Mouse (Mus musculus) kidney, embryonic 14.5 days (tissue): ENCODE results near the gene Top1. TPM values are rescaled to one million over a fixed set of nuclear protein-coding genes. Genes with fewer than 3 reads are reported as not detected.
"Not testable (repeated sequence)": the region's sequence is repeated elsewhere in the genome, so short reads cannot be mapped to it uniquely, and the experiment has no call there.

Source experiments
- ATAC-seq: fragments of 200-750 bp; cut with Nextera tagmentation; 2 replicates; pipeline ENCODE4 v1.8.0; 2017; ENCODE audit warnings: moderate number of reproducible peaks, mild to moderate bottlenecking, moderate TSS enrichment, moderate library complexity; ENCODE audit not compliant: low FRiP score, low TSS enrichment
- H3K27ac ChIP-seq: fragments of 300-500 bp; sonication (generic); 2 replicates; pipeline ENCODE4 v1.5.1; 2014; ENCODE audit warnings: low read depth, mild to moderate bottlenecking, low read length, moderate library complexity, mixed read lengths
- H3K27me3 ChIP-seq: fragments of 300-500 bp; sonication (generic); 2 replicates; pipeline ENCODE4 v1.6.1; 2014; ENCODE audit warnings: mild to moderate bottlenecking, low read length; ENCODE audit not compliant: control insufficient read depth, insufficient read depth
- H3K36me3 ChIP-seq: fragments of 300-500 bp; sonication (generic); 2 replicates; pipeline ENCODE4 v1.6.1; 2014; ENCODE audit warnings: low read length, mixed read lengths; ENCODE audit not compliant: control insufficient read depth, insufficient read depth
- H3K4me1 ChIP-seq: fragments of 300-500 bp; sonication (generic); 2 replicates; pipeline ENCODE4 v1.6.1; 2014; ENCODE audit warnings: low read length, mixed read lengths; ENCODE audit not compliant: control insufficient read depth, insufficient read depth
- H3K4me2 ChIP-seq: fragments of 300-500 bp; sonication (generic); replicated peaks from 2 replicates; pipeline ENCODE4 v1.6.1; 2014; ENCODE audit warnings: low read depth, mild to moderate bottlenecking, low read length
- H3K4me3 ChIP-seq: fragments of 300-500 bp; sonication (generic); 2 replicates; pipeline ENCODE4 v1.5.1; 2014; ENCODE audit warnings: mild to moderate bottlenecking, low read length
- H3K9ac ChIP-seq: fragments of 300-500 bp; sonication (generic); 2 replicates; pipeline ENCODE4 v1.6.1; 2014; ENCODE audit warnings: low read depth, mild to moderate bottlenecking, low read length, moderate library complexity
- H3K9me3 ChIP-seq: fragments of 300-500 bp; sonication (generic); 2 replicates; pipeline ENCODE4 v1.6.1; 2016; ENCODE audit warnings: low read length; ENCODE audit not compliant: control insufficient read depth
- WGBS: fragments of 180-500 bp; shearing (Covaris S2); extraction: QIAGEN DNeasy Blood & Tissue Kit; methylation state at CpG from one replicate; pipeline ENCODE4 v1.1.7; 2014; 5-methylcytosine and 5-hydroxymethylcytosine counted together
- polyA plus RNA-seq: library from polyadenylated mRNA; unstranded; fragments of >200 nt; fragmentation: Nextera tagmentation; extraction: Ambion mirVana; gene quantifications from 2 replicates; pipeline ENCODE4 v1.2.1, GENCODE M21; 2014

The Top1 gene
- polyA plus RNA-seq, 1 experiment from 2014 or later, result 108 TPM

DNA sequence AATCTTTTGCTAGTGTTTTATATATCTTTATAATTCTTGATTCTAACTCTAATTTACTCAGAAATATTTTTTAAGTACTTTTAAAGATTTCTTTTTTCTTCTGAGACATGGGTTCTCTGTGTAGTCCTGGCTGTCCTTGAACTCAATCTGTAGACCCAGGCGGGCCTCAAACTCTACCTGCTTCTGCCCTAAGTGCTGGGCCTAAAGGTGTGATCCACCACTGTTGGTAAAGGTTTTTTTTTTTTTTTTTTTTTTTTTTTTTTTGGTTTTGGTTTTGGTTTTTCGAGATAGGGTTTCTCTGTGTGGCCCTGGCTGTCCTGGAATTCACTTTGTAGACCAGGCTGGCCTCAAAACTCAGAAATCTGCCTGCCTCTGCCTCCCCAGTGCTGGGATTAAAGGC lies 19.3 kb downstream of the Top1 start:
- 95% methylated on average over 2 of the region's 2 CpGs for WGBS
- not testable (repeated sequence) for H3K9ac ChIP-seq, H3K27ac ChIP-seq, H3K4me1 ChIP-seq, H3K9me3 ChIP-seq, H3K4me2 ChIP-seq, H3K27me3 ChIP-seq, ATAC-seq, H3K4me3 ChIP-seq, H3K36me3 ChIP-seq

- peaks cover 20% of the 10 kb centered on the region for H3K36me3 ChIP-seq
- 78% methylated on average over 4 of the region's 4 CpGs for WGBS
These were observed 21.6 kb downstream of the Top1 start for GRCm38 (mm10) chr2:160667259-160667658.

GRCm38 (mm10) chr2:160700271-160700670 lies 54.6 kb downstream of the Top1 start:
- Histone ChIP-seq H3K4me3 (no peak overlapping the region), H3K9me3 (no peaks in the 10 kb centered on the region), H3K27me3 (no peaks in the 10 kb centered on the region), H3K4me2 (no peak overlapping the region), H3K36me3 (peaks cover 74% of the 10 kb centered on the region), H3K27ac (no peak overlapping the region), H3K4me1 (no peaks in the 10 kb centered on the region), H3K9ac (no peak overlapping the region)
- WGBS, result 83% methylated on average over 5 of the region's 5 CpGs
- ATAC-seq, result no peak

More at GRCm38 (mm10) chr2:160667259-160667658, 21.6 kb downstream of the Top1 start:
- H3K4me3 ChIP-seq, result no peak overlapping the region
- no peak overlapping the region for H3K4me2 ChIP-seq
- no peak overlapping the region for H3K27ac ChIP-seq
- H3K4me1 ChIP-seq, result no peaks in the 10 kb centered on the region
- no peaks in the 10 kb centered on the region for H3K27me3 ChIP-seq
- H3K9me3 ChIP-seq, result no peaks in the 10 kb centered on the region
- no peak for ATAC-seq
- no peak overlapping the region for H3K9ac ChIP-seq

DNA sequence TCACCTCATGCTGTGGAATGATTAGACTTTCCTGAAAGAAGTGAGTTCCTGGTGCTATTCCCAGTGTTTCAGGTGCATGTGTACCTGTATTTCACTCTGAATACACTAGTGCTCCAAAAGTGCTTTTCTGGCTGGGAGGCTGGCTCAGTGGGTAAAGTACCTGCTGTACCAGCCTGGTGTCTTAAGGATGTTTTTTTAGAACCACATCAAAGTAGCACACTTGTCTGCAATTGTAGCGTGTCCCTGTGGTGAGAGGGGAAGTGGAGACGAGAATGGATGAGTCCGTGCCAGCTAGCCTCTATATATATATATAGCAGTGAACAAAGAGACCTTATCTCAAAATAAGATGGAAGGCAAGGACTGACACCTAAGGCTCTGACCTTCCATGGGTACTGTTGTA lies 55.9 kb downstream of the Top1 start:
- no peaks in the 10 kb centered on the region for H3K27me3 ChIP-seq
- 85% methylated on average over 3 of the region's 3 CpGs for WGBS
- no peak overlapping the region for H3K27ac ChIP-seq
- no peak for ATAC-seq
- H3K4me3 ChIP-seq, result no peak overlapping the region
- no peak overlapping the region for H3K4me2 ChIP-seq
- no peaks in the 10 kb centered on the region for H3K9me3 ChIP-seq
- H3K36me3 ChIP-seq, result peaks cover 80% of the 10 kb centered on the region
- H3K4me1 ChIP-seq, result no peaks in the 10 kb centered on the region
- no peak overlapping the region for H3K9ac ChIP-seq

DNA sequence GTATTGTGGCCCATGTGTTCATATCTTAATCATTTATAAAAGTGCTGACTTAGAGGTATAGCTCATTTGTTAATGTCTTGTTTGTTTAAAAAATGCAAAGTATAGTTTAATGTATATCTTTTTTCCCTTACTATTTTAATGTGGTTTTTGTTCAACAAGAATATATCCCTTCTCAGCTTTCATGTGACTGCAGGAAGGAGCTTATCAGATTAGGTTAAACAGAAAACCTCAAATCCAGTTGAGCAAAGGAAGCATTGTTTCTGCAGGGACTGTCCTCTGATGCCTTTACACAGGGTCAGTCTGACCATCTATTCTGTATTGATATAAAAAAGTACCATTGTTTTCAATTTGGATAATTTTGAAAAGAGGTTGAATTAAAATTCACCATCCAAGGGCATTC lies 57.1 kb downstream of the Top1 start:
- Histone ChIP-seq H3K36me3 (peaks cover 85% of the 10 kb centered on the region), H3K4me1 (no peaks in the 10 kb centered on the region), H3K9me3 (no peaks in the 10 kb centered on the region), H3K9ac (no peak overlapping the region), H3K27me3 (no peaks in the 10 kb centered on the region), H3K4me2 (no peak overlapping the region), H3K27ac (no peak overlapping the region), H3K4me3 (no peak overlapping the region)
- no peak for ATAC-seq

DNA sequence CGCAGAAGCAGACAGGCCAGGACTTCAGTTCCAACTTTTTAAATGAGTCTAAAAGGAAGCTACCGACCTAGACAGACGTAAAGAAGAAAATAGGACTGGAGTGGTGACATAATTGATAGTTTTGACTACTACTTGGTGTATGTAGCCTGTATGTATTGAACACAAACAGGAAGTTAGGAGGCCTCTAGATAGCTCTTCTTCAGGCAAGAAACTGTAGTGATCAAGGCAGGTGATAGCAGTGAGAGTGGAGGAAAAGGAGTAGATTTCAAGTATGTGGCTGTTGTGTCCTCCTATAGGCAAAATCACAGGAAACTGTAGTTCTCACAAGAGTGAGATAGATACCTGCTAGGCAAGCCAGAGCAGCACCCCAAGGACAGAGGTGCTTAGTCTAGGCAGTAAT lies 62.0 kb downstream of the Top1 start:
- H3K4me1 ChIP-seq, result no peaks in the 10 kb centered on the region
- H3K4me3 ChIP-seq, result no peak overlapping the region
- peaks cover 80% of the 10 kb centered on the region for H3K36me3 ChIP-seq
- no peaks in the 10 kb centered on the region for H3K27me3 ChIP-seq
- no peak overlapping the region for H3K27ac ChIP-seq
- no peaks in the 10 kb centered on the region for H3K9me3 ChIP-seq
- H3K9ac ChIP-seq, result no peak overlapping the region
- H3K4me2 ChIP-seq, result no peak overlapping the region
- WGBS, result 90% methylated on average over 3 of the region's 3 CpGs
- ATAC-seq, result no peak

GRCm38 (mm10) chr2:160715463-160716030 lies 69.9 kb downstream of the Top1 start:
- no peaks in the 10 kb centered on the region for H3K9me3 ChIP-seq
- WGBS, result 88% methylated on average over 4 of the region's 4 CpGs

DNA sequence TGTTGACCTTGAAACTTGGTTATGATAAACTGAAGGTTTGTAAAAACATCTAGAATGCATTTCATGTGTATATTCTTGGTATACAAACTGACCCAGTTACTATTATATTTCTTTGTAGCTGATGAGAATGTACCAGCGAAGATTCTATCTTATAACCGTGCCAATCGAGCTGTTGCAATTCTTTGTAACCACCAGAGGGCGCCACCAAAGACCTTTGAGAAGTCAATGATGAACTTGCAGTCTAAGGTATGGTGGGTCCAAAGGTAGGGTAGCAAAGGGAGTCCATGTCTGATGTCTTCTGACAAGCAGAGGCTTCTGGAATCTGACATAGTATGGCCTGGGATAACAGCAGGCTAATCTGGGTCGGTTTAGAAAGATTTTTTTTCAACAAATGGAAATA lies 71.6 kb downstream of the Top1 start:
- no peak overlapping the region for H3K4me3 ChIP-seq
- no peak for ATAC-seq
- H3K9ac ChIP-seq, result no peak overlapping the region
- no peaks in the 10 kb centered on the region for H3K4me1 ChIP-seq
- H3K9me3 ChIP-seq, result no peaks in the 10 kb centered on the region
- peaks cover 89% of the 10 kb centered on the region for H3K36me3 ChIP-seq
- no peak overlapping the region for H3K27ac ChIP-seq
- WGBS, result 77% methylated on average over 5 of the region's 5 CpGs
- no peak overlapping the region for H3K4me2 ChIP-seq
- no peaks in the 10 kb centered on the region for H3K27me3 ChIP-seq

More at GRCm38 (mm10) chr2:160715463-160716030, 69.9 kb downstream of the Top1 start:
- Histone ChIP-seq H3K4me3 (no peak overlapping the region), H3K27me3 (no peaks in the 10 kb centered on the region), H3K27ac (no peak overlapping the region), H3K36me3 (peaks cover 89% of the 10 kb centered on the region), H3K9ac (no peak overlapping the region), H3K4me1 (no peaks in the 10 kb centered on the region), H3K4me2 (no peak overlapping the region)
- ATAC-seq, result no peak

- H3K9me3 ChIP-seq, result no peaks in the 10 kb centered on the region
- no peak overlapping the region for H3K9ac ChIP-seq
- H3K27me3 ChIP-seq, result no peaks in the 10 kb centered on the region
- no peak overlapping the region for H3K27ac ChIP-seq
- WGBS, result 93% methylated on average over 3 of the region's 3 CpGs
- no peak overlapping the region for H3K4me2 ChIP-seq
- ATAC-seq, result no peak
- peaks cover 92% of the 10 kb centered on the region for H3K36me3 ChIP-seq
- H3K4me3 ChIP-seq, result no peak overlapping the region
- no peaks in the 10 kb centered on the region for H3K4me1 ChIP-seq
These were observed 73.1 kb downstream of the Top1 start for GRCm38 (mm10) chr2:160718811-160719210.
